Mouse (Mus musculus) forebrain, embryonic 13.5 days (tissue): ENCODE results near the gene Jmjd1c. TPM values are rescaled to one million over a fixed set of nuclear protein-coding genes. Genes with fewer than 3 reads are reported as not detected.
A peak's percentile ranks its signal among the peaks of the same experiment; 100 is the strongest.

Source experiments
- ATAC-seq: fragments of 200-750 bp; cut with Nextera tagmentation; 2 replicates; pipeline ENCODE4 v1.8.0; 2017
- H3K27ac ChIP-seq: fragments of 300-500 bp; sonication (generic); 2 replicates; pipeline ENCODE4 v1.5.1; 2015; ENCODE audit warnings: inconsistent platforms, mild to moderate bottlenecking, moderate library complexity
- H3K27me3 ChIP-seq: fragments of 300-500 bp; sonication (generic); 2 replicates; pipeline ENCODE4 v1.6.1; 2015; ENCODE audit warnings: mild to moderate bottlenecking, inconsistent platforms
- H3K36me3 ChIP-seq: fragments of 300-500 bp; sonication (generic); 2 replicates; pipeline ENCODE4 v1.6.1; 2015; ENCODE audit warnings: mild to moderate bottlenecking, inconsistent platforms; ENCODE audit not compliant: poor library complexity, severe bottlenecking
- H3K4me1 ChIP-seq: fragments of 300-500 bp; sonication (generic); 2 replicates; pipeline ENCODE4 v1.6.1; 2015; ENCODE audit warnings: inconsistent platforms
- H3K4me2 ChIP-seq: fragments of 300-500 bp; sonication (generic); 2 replicates; pipeline ENCODE4 v1.6.1; 2015; ENCODE audit warnings: inconsistent platforms, mild to moderate bottlenecking, moderate library complexity
- H3K4me3 ChIP-seq: fragments of 300-500 bp; sonication (generic); 2 replicates; pipeline ENCODE4 v1.5.1; 2015; ENCODE audit warnings: mild to moderate bottlenecking, inconsistent platforms
- H3K9ac ChIP-seq: fragments of 300-500 bp; sonication (generic); 2 replicates; pipeline ENCODE4 v1.6.1; 2015; ENCODE audit warnings: mild to moderate bottlenecking, inconsistent platforms
- H3K9me3 ChIP-seq: fragments of 300-500 bp; sonication (generic); replicated peaks from 2 replicates; pipeline ENCODE4 v1.6.1; 2016; ENCODE audit warnings: inconsistent platforms
- WGBS: fragments of 180-500 bp; shearing (Covaris S2); methylation state at CpG from one replicate; pipeline ENCODE4 v1.1.7; 2015; 5-methylcytosine and 5-hydroxymethylcytosine counted together
- polyA plus RNA-seq: library from polyadenylated mRNA; unstranded; fragments of >200 nt; fragmentation: Nextera tagmentation; extraction: Ambion mirVana; gene quantifications from 2 replicates; pipeline ENCODE4 v1.2.1, GENCODE M21; 2015

Jmjd1c gene
- polyA plus RNA-seq, 1 experiment from 2014 or later = 49.6 TPM

- Histone ChIP-seq H3K9ac (peak overlapping the region; percentile 95), H3K27ac (0 out of 2 replicates have a peak overlapping the region, but pooled peaks have one; percentile 51), H3K4me2 (peak overlapping the region; percentile 72), H3K9me3 (no peaks in the 10 kb centered on the region), H3K4me3 (peak overlapping the region; percentile 91), H3K36me3 (no peaks in the 10 kb centered on the region), H3K4me1 (peaks cover 27% of the 10 kb centered on the region), H3K27me3 (no peaks in the 10 kb centered on the region)
- WGBS = 4% methylated on average over 10 of the region's 10 CpGs
- no peak; the same call in 1 of the 2 replicates for ATAC-seq
Measured at GRCm38 (mm10) chr10:67284311-67284710, 188.4 kb downstream of the Jmjd1c start.

- Histone ChIP-seq H3K36me3 (no peaks in the 10 kb centered on the region), H3K27ac (peak overlapping the region; percentile 51; the same call in 1 of the 2 replicates), H3K4me3 (peak overlapping the region; percentile 91), H3K9me3 (no peaks in the 10 kb centered on the region), H3K4me1 (peaks cover 27% of the 10 kb centered on the region), H3K4me2 (peak overlapping the region; percentile 72), H3K27me3 (no peaks in the 10 kb centered on the region), H3K9ac (peak overlapping the region; percentile 95)
- no peak; the same call in 1 of the 2 replicates for ATAC-seq
- WGBS = 0% methylated on average over 37 of the region's 41 CpGs
Measured at GRCm38 (mm10) chr10:67284761-67285175, 188.8 kb downstream of the Jmjd1c start.

- no peaks in the 10 kb centered on the region for H3K27me3 ChIP-seq
- H3K9ac ChIP-seq = peak within 1 kb of the TSS; percentile 95
- peak within 1 kb of the TSS; percentile 72 for H3K4me2 ChIP-seq
- no peaks in the 10 kb centered on the region for H3K9me3 ChIP-seq
- H3K36me3 ChIP-seq = no peaks in the 10 kb centered on the region
- H3K4me3 ChIP-seq = peak within 1 kb of the TSS; percentile 91
- ATAC-seq = peak; percentile 93
- 4% methylated on average over 44 of the region's 52 CpGs for WGBS
- H3K27ac ChIP-seq = peak within 1 kb of the TSS; percentile 51; the same call in 1 of the 2 replicates
- H3K4me1 ChIP-seq = peaks cover 27% of the 10 kb centered on the region
Measured at GRCm38 (mm10) chr10:67285176-67285814, 189.4 kb downstream of the Jmjd1c start, which contains the start of gene Nrbf2. Gene Nrbf2, minus strand, starts transcription at chr10:67285305.

- Histone ChIP-seq H3K4me3 (no peak overlapping the region), H3K4me2 (no peak overlapping the region), H3K36me3 (no peaks in the 10 kb centered on the region), H3K27ac (no peak overlapping the region), H3K9ac (no peak overlapping the region), H3K9me3 (no peaks in the 10 kb centered on the region), H3K27me3 (no peaks in the 10 kb centered on the region), H3K4me1 (peaks cover 16% of the 10 kb centered on the region)
- ATAC-seq = no peak
- 78% methylated on average over 3 of the region's 3 CpGs for WGBS
Measured at GRCm38 (mm10) chr10:67287877-67288276, 192.0 kb downstream of the Jmjd1c start.

- whole genome bisulfite sequencing = 68% methylated on average over 4 of the region's 4 CpGs
Measured at GRCm38 (mm10) chr10:67290622-67291021, 194.7 kb downstream of the Jmjd1c start.

GRCm38 (mm10) chr10:67291087-67291486 is 195.2 kb downstream of the Jmjd1c start:
- H3K9ac ChIP-seq = no peak overlapping the region
- no peaks in the 10 kb centered on the region for H3K9me3 ChIP-seq
- no peaks in the 10 kb centered on the region for H3K36me3 ChIP-seq
- 80% methylated on average over 8 of the region's 8 CpGs for WGBS
- H3K27me3 ChIP-seq = no peaks in the 10 kb centered on the region
- no peaks in the 10 kb centered on the region for H3K4me1 ChIP-seq
- H3K4me3 ChIP-seq = no peak overlapping the region
- no peak overlapping the region for H3K27ac ChIP-seq
- ATAC-seq = no peak
- no peak overlapping the region for H3K4me2 ChIP-seq

More at GRCm38 (mm10) chr10:67290622-67291021, 194.7 kb downstream of the Jmjd1c start:
- Histone ChIP-seq H3K36me3 (no peaks in the 10 kb centered on the region), H3K9ac (no peak overlapping the region), H3K4me3 (no peak overlapping the region), H3K27ac (no peak overlapping the region), H3K9me3 (no peaks in the 10 kb centered on the region), H3K4me1 (no peaks in the 10 kb centered on the region), H3K4me2 (no peak overlapping the region), H3K27me3 (no peaks in the 10 kb centered on the region)
- no peak for ATAC-seq

GRCm38 (mm10) chr10:67295331-67295730 is 199.4 kb downstream of the Jmjd1c start:
- ATAC-seq = no peak
- H3K27ac ChIP-seq = no peak overlapping the region
- H3K36me3 ChIP-seq = no peaks in the 10 kb centered on the region
- H3K9ac ChIP-seq = no peak overlapping the region
- no peak overlapping the region for H3K4me2 ChIP-seq
- WGBS = 85% methylated on average over 5 of the region's 5 CpGs
- no peaks in the 10 kb centered on the region for H3K27me3 ChIP-seq
- no peaks in the 10 kb centered on the region for H3K9me3 ChIP-seq
- no peak overlapping the region for H3K4me3 ChIP-seq
- H3K4me1 ChIP-seq = no peaks in the 10 kb centered on the region

GRCm38 (mm10) chr10:67295938-67296466 is 200.1 kb downstream of the Jmjd1c start:
- Histone ChIP-seq H3K4me3 (no peak overlapping the region), H3K27me3 (no peaks in the 10 kb centered on the region), H3K27ac (no peak overlapping the region), H3K4me1 (no peaks in the 10 kb centered on the region), H3K9ac (no peak overlapping the region), H3K9me3 (no peaks in the 10 kb centered on the region), H3K4me2 (no peak overlapping the region), H3K36me3 (no peaks in the 10 kb centered on the region)
- no peak for ATAC-seq
- 85% methylated on average over 7 of the region's 7 CpGs for WGBS

- H3K4me2 ChIP-seq = no peak overlapping the region
- H3K27me3 ChIP-seq = no peaks in the 10 kb centered on the region
- no peaks in the 10 kb centered on the region for H3K4me1 ChIP-seq
- H3K9ac ChIP-seq = no peak overlapping the region
- H3K4me3 ChIP-seq = no peak overlapping the region
- no peaks in the 10 kb centered on the region for H3K36me3 ChIP-seq
- WGBS = 86% methylated on average over 8 of the region's 8 CpGs
- ATAC-seq = no peak
- no peaks in the 10 kb centered on the region for H3K9me3 ChIP-seq
- H3K27ac ChIP-seq = no peak overlapping the region
Measured at GRCm38 (mm10) chr10:67296482-67297152, 200.7 kb downstream of the Jmjd1c start.

- H3K9me3 ChIP-seq = no peaks in the 10 kb centered on the region
- no peak overlapping the region for H3K4me3 ChIP-seq
- no peak overlapping the region for H3K4me2 ChIP-seq
- H3K9ac ChIP-seq = no peak overlapping the region
- H3K36me3 ChIP-seq = no peaks in the 10 kb centered on the region
- ATAC-seq = no peak
- 92% methylated on average over 17 of the region's 17 CpGs for WGBS
- H3K4me1 ChIP-seq = no peaks in the 10 kb centered on the region
- no peak overlapping the region for H3K27ac ChIP-seq
- H3K27me3 ChIP-seq = no peaks in the 10 kb centered on the region
Measured at GRCm38 (mm10) chr10:67297175-67297855, 201.4 kb downstream of the Jmjd1c start.

GRCm38 (mm10) chr10:67298856-67299255 is 202.9 kb downstream of the Jmjd1c start:
- no peak for ATAC-seq

GRCm38 (mm10) chr10:67299285-67299684 is 203.4 kb downstream of the Jmjd1c start:
- 83% methylated on average over 4 of the region's 4 CpGs for WGBS
- H3K4me2 ChIP-seq = no peak overlapping the region
- no peaks in the 10 kb centered on the region for H3K36me3 ChIP-seq
- H3K27me3 ChIP-seq = no peaks in the 10 kb centered on the region
- no peak overlapping the region for H3K9ac ChIP-seq
- H3K9me3 ChIP-seq = no peaks in the 10 kb centered on the region
- no peak for ATAC-seq
- no peak overlapping the region for H3K27ac ChIP-seq
- no peak overlapping the region for H3K4me3 ChIP-seq
- no peaks in the 10 kb centered on the region for H3K4me1 ChIP-seq

More at GRCm38 (mm10) chr10:67298856-67299255, 202.9 kb downstream of the Jmjd1c start:
- Histone ChIP-seq H3K9me3 (no peaks in the 10 kb centered on the region), H3K4me3 (no peak overlapping the region), H3K27me3 (no peaks in the 10 kb centered on the region), H3K9ac (no peak overlapping the region), H3K36me3 (no peaks in the 10 kb centered on the region), H3K4me2 (no peak overlapping the region), H3K4me1 (no peaks in the 10 kb centered on the region), H3K27ac (no peak overlapping the region)
- WGBS = 80% methylated on average over 5 of the region's 5 CpGs
